Mouse (Mus musculus): ENCODE data around the gene Lars2. TPM values are rescaled to one million over a fixed set of nuclear protein-coding genes. Genes with fewer than 3 reads are reported as not detected.
"Not testable (repeated sequence)": the region's sequence is repeated elsewhere in the genome, so short reads cannot be mapped to it uniquely, and the experiment has no call there.

Lars2 gene
- polyA plus RNA-seq, 1 experiment from 2014 or later = 1,018 TPM

DNA sequence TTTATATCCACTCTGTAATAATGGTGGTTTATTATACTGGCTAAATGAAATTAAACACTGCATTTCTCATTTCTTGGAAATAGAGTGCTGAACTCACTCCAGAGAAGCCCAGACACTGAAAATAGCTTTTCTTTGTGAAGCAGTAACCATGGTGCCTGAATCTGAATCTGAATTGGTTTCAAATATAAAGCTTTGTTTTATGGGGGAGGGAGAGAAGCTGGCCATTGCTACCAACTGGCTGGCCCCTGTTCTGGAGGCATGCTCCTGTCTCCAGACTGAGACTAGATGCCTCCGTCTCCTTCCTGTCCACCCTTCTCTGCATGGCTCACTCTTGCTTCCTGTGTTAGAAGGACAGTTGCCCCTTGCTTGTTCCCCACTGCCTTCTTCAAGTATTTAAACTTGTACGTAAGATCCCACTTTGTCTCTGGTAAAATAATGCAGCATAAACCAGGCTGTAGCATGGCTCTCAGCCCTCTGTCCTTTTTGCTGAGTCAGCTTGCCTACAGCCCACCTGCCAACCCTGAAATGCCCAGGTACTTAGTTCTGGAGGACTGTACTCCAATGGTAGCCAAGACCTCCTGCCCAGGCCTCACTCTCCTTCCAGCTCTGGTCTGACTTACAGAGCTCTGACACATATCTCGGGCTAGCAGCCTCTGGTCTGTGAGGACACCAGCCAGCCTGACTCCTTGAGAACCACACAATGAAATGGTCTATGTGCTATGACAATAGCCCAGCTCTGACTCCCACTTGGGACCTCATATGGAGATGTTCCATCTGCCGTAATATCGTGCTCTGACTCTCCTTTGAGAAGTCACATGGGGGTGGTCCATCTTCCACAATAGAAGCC lies 18.8 kb downstream of the Lars2 start:
- Histone ChIP-seq H3K27me3 (ENCODE audit: control insufficient read depth, insufficient read depth, low read length) (no peaks in the 10 kb centered on the region), H3K4me1 (ENCODE audit: control insufficient read depth, insufficient read depth, low read length) (no peaks in the 10 kb centered on the region), H3K9ac (ENCODE audit: low read length) (no peak overlapping the region), H3K4me3 (ENCODE audit: low read depth, low read length) (no peak overlapping the region), H3K27ac (replicated peaks; ENCODE audit: low read depth, low read length) (no peak overlapping the region), H3K9me3 (ENCODE audit: control insufficient read depth, low read length) (no peaks in the 10 kb centered on the region), H3K4me2 (ENCODE audit: low read depth, severe bottlenecking) (no peak overlapping the region), H3K36me3 (ENCODE audit: control insufficient read depth, insufficient read depth, low read length) (0 out of 2 replicates have a peak, but pooled peaks cover 5% of the 10 kb centered on the region)
- WGBS = 92% methylated on average over 5 of the region's 5 CpGs
- ATAC-seq (ENCODE audit: insufficient number of reproducible peaks, low FRiP score, low TSS enrichment, low read depth) (no peak), DNase-seq (ENCODE audit: low spot score) (no peak)

DNA sequence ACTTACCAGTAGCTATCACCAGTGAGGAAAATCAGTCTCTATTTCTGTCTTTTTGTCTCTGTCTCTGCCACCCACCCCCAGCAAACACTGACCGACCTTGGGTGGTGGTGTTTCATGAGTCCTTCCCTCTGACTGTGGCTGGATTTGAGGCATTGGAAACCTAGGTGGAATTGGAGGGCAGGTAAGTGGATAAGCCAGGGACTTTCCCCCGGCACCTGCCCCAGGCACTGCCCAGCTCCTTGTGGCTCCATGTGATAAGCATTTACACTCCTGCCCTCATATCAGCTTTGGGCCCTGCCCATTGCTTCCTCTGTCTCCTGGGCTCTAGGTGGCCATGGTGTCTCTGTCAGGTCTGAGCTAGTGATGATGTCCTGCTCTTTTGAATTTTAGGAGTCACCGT lies 19.6 kb downstream of the Lars2 start:
- WGBS = 92% methylated on average over 3 of the region's 3 CpGs
- H3K9ac ChIP-seq (ENCODE audit: low read length) = no peak overlapping the region
- H3K27ac ChIP-seq (replicated peaks; ENCODE audit: low read depth, low read length) = no peak overlapping the region
- H3K36me3 ChIP-seq (ENCODE audit: control insufficient read depth, insufficient read depth, low read length) = 0 out of 2 replicates have a peak, but pooled peaks cover 5% of the 10 kb centered on the region
- no peak for DNase-seq (ENCODE audit: low spot score)
- H3K4me3 ChIP-seq (ENCODE audit: low read depth, low read length) = no peak overlapping the region
- H3K4me2 ChIP-seq (ENCODE audit: low read depth, severe bottlenecking) = no peak overlapping the region
- H3K27me3 ChIP-seq (ENCODE audit: control insufficient read depth, insufficient read depth, low read length) = no peaks in the 10 kb centered on the region
- no peaks in the 10 kb centered on the region for H3K9me3 ChIP-seq (ENCODE audit: control insufficient read depth, low read length)
- ATAC-seq (ENCODE audit: insufficient number of reproducible peaks, low FRiP score, low TSS enrichment, low read depth) = no peak
- H3K4me1 ChIP-seq (ENCODE audit: control insufficient read depth, insufficient read depth, low read length) = no peaks in the 10 kb centered on the region

DNA sequence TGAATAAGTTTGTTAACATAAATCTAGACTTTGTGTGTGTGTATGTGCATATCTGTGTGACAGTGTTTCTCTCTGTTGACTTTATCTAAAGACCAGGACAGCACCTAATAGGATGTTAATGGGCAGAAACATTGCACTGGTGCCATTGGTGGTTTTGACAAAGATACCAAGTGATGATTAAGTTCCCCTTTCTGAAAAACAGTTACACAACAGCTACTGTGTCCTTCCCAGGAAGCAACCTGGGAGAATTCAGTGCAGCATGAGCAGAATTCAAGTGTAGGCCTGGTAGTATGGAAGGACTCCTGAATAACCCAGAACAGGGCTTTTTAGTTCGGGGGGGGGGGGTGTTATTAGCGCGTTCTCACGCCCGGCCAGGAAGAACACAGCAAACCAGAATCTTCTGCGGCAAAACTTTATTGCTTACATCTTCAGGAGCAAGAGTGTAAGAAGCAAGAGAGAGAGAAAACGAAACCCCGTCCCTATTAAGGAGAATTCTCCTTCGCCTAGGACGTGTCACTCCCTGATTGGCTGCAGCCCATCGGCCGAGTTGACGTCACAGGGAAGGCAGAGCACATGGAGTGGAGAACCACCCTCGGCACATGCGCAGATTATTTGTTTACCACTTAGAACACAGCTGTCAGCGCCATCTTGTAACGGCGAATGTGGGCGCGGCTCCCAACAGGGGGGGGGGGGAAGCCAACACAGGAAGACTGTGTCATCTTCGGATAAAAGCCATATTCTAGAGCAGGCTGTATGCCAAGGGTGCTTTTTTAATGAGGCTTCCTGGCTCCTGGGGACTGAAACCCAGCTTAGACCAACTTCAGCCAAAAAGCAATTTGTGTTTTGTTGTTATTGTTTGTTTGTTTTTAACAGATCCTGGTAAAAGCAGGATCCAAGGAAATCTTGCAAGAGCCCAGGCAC lies 21.6 kb downstream of the Lars2 start:
- not testable (repeated sequence) for ATAC-seq (ENCODE audit: insufficient number of reproducible peaks, low FRiP score, low TSS enrichment, low read depth); H3K4me2 ChIP-seq (ENCODE audit: low read depth, severe bottlenecking); H3K27me3 ChIP-seq (ENCODE audit: control insufficient read depth, insufficient read depth, low read length); H3K9me3 ChIP-seq (ENCODE audit: control insufficient read depth, low read length); DNase-seq (ENCODE audit: low spot score); H3K9ac ChIP-seq (ENCODE audit: low read length); H3K4me1 ChIP-seq (ENCODE audit: control insufficient read depth, insufficient read depth, low read length); H3K36me3 ChIP-seq (ENCODE audit: control insufficient read depth, insufficient read depth, low read length); H3K27ac ChIP-seq (replicated peaks; ENCODE audit: low read depth, low read length); H3K4me3 ChIP-seq (ENCODE audit: low read depth, low read length)
- 91% methylated on average over 6 of the region's 21 CpGs for WGBS

- H3K36me3 ChIP-seq (ENCODE audit: control insufficient read depth, insufficient read depth, low read length) = 0 out of 2 replicates have a peak, but pooled peaks cover 5% of the 10 kb centered on the region
- no peak overlapping the region for H3K9ac ChIP-seq (ENCODE audit: low read length)
- no peak overlapping the region for H3K4me2 ChIP-seq (ENCODE audit: low read depth, severe bottlenecking)
- H3K4me1 ChIP-seq (ENCODE audit: control insufficient read depth, insufficient read depth, low read length) = no peaks in the 10 kb centered on the region
- ATAC-seq (ENCODE audit: insufficient number of reproducible peaks, low FRiP score, low TSS enrichment, low read depth) = no peak
- H3K27me3 ChIP-seq (ENCODE audit: control insufficient read depth, insufficient read depth, low read length) = no peaks in the 10 kb centered on the region
- no peaks in the 10 kb centered on the region for H3K9me3 ChIP-seq (ENCODE audit: control insufficient read depth, low read length)
- H3K27ac ChIP-seq (replicated peaks; ENCODE audit: low read depth, low read length) = no peak overlapping the region
- no peak overlapping the region for H3K4me3 ChIP-seq (ENCODE audit: low read depth, low read length)
- DNase-seq (ENCODE audit: low spot score) = no peak
- WGBS = 80% methylated on average over 5 of the region's 5 CpGs
Observed at GRCm38 (mm10) chr9:123391140-123391849, 24.6 kb downstream of the Lars2 start.

GRCm38 (mm10) chr9:123394856-123395255 lies 28.1 kb downstream of the Lars2 start:
- H3K9ac ChIP-seq (ENCODE audit: low read length) = no peak overlapping the region
- no peaks in the 10 kb centered on the region for H3K27me3 ChIP-seq (ENCODE audit: control insufficient read depth, insufficient read depth, low read length)
- H3K36me3 ChIP-seq (ENCODE audit: control insufficient read depth, insufficient read depth, low read length) = no peaks in the 10 kb centered on the region
- WGBS = 82% methylated on average over 6 of the region's 6 CpGs
- ATAC-seq (ENCODE audit: insufficient number of reproducible peaks, low FRiP score, low TSS enrichment, low read depth) (no peak), DNase-seq (ENCODE audit: low spot score) (no peak)
- H3K4me1 ChIP-seq (ENCODE audit: control insufficient read depth, insufficient read depth, low read length) = no peaks in the 10 kb centered on the region
- H3K4me3 ChIP-seq (ENCODE audit: low read depth, low read length) = no peak overlapping the region
- H3K27ac ChIP-seq (replicated peaks; ENCODE audit: low read depth, low read length) = no peak overlapping the region
- H3K4me2 ChIP-seq (ENCODE audit: low read depth, severe bottlenecking) = no peak overlapping the region
- H3K9me3 ChIP-seq (ENCODE audit: control insufficient read depth, low read length) = no peaks in the 10 kb centered on the region

- Histone ChIP-seq H3K4me2 (ENCODE audit: low read depth, severe bottlenecking) (no peak overlapping the region), H3K4me3 (ENCODE audit: low read depth, low read length) (no peak overlapping the region), H3K9me3 (ENCODE audit: control insufficient read depth, low read length) (no peaks in the 10 kb centered on the region), H3K36me3 (ENCODE audit: control insufficient read depth, insufficient read depth, low read length) (no peaks in the 10 kb centered on the region), H3K27ac (replicated peaks; ENCODE audit: low read depth, low read length) (no peak overlapping the region), H3K9ac (ENCODE audit: low read length) (no peak overlapping the region), H3K4me1 (ENCODE audit: control insufficient read depth, insufficient read depth, low read length) (no peaks in the 10 kb centered on the region), H3K27me3 (ENCODE audit: control insufficient read depth, insufficient read depth, low read length) (no peaks in the 10 kb centered on the region)
- ATAC-seq (ENCODE audit: insufficient number of reproducible peaks, low FRiP score, low TSS enrichment, low read depth) (no peak), DNase-seq (ENCODE audit: low spot score) (no peak)
- 72% methylated on average over 6 of the region's 6 CpGs for WGBS
Observed at GRCm38 (mm10) chr9:123397701-123398100, 31.0 kb downstream of the Lars2 start.

DNA sequence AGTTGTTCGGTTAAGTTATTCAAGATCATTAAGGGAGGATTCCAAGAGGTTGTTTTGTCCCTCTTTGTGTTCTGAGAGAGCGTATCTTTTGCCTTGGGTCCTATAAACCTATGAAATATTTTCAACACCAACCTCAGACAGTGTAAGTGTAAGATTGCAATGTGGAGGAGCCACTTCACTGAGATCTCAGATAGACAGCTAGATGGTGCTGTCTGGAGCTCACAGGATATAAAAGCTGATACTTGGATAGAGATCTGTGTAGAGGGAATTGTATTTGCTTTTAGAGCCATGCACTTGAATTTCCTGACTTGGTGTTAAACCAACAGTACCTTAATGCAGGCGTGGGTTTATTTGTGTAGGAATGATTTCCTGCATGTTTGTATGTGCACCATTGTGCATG lies 35.5 kb downstream of the Lars2 start:
- no peak overlapping the region for H3K4me2 ChIP-seq (ENCODE audit: low read depth, severe bottlenecking)
- no peak overlapping the region for H3K27ac ChIP-seq (replicated peaks; ENCODE audit: low read depth, low read length)
- H3K9ac ChIP-seq (ENCODE audit: low read length) = no peak overlapping the region
- no peak for DNase-seq (ENCODE audit: low spot score)
- 85% methylated on average over 3 of the region's 3 CpGs for WGBS
- H3K4me3 ChIP-seq (ENCODE audit: low read depth, low read length) = no peak overlapping the region
- H3K27me3 ChIP-seq (ENCODE audit: control insufficient read depth, insufficient read depth, low read length) = no peaks in the 10 kb centered on the region
- H3K4me1 ChIP-seq (ENCODE audit: control insufficient read depth, insufficient read depth, low read length) = no peaks in the 10 kb centered on the region
- H3K36me3 ChIP-seq (ENCODE audit: control insufficient read depth, insufficient read depth, low read length) = no peaks in the 10 kb centered on the region
- ATAC-seq (ENCODE audit: insufficient number of reproducible peaks, low FRiP score, low TSS enrichment, low read depth) = no peak
- H3K9me3 ChIP-seq (ENCODE audit: control insufficient read depth, low read length) = no peaks in the 10 kb centered on the region

- WGBS = 93% methylated on average over 3 of the region's 3 CpGs
- no peak for DNase-seq (ENCODE audit: low spot score)
Observed at GRCm38 (mm10) chr9:123403031-123403430, 36.3 kb downstream of the Lars2 start.

More at GRCm38 (mm10) chr9:123403031-123403430, 36.3 kb downstream of the Lars2 start:
- Histone ChIP-seq H3K27me3 (ENCODE audit: control insufficient read depth, insufficient read depth, low read length) (no peaks in the 10 kb centered on the region), H3K36me3 (ENCODE audit: control insufficient read depth, insufficient read depth, low read length) (no peaks in the 10 kb centered on the region), H3K9ac (ENCODE audit: low read length) (no peak overlapping the region), H3K4me1 (ENCODE audit: control insufficient read depth, insufficient read depth, low read length) (no peaks in the 10 kb centered on the region), H3K4me3 (ENCODE audit: low read depth, low read length) (no peak overlapping the region), H3K4me2 (ENCODE audit: low read depth, severe bottlenecking) (no peak overlapping the region), H3K27ac (replicated peaks; ENCODE audit: low read depth, low read length) (no peak overlapping the region), H3K9me3 (ENCODE audit: control insufficient read depth, low read length) (no peaks in the 10 kb centered on the region)
- ATAC-seq (ENCODE audit: insufficient number of reproducible peaks, low FRiP score, low TSS enrichment, low read depth) = no peak

Measured in limb, embryonic 11.5 days (tissue).